Mouse (Mus musculus): ENCODE measurements around the gene Man1c1. TPM values are rescaled to one million over a fixed set of nuclear protein-coding genes. Genes with fewer than 3 reads are reported as not detected.

Man1c1 gene
- polyA plus RNA-seq, 2 experiments from 2014 or later: 1.0 to 1.4 TPM

DNA sequence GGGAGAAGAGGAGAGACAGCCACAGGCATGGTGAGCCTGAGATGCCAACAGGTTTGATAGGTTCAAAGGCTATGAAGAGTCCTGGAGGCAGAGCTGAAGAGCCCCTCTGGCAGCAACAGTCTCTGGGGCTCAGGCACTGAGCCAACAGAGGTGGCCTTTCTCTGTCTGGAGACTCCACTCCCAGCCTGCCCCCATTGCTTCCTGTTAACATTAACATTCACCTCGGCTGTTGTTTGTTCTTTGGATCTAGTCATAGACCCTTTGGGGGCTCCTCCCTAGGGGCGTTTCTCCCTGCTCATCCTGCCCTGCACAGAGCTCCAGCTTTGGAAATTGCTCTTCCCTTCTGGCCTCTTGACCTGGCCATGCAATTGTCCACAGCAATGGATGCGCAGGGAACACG, 20.9 kb upstream of the Man1c1 start:
- ATAC-seq: no peak

DNA sequence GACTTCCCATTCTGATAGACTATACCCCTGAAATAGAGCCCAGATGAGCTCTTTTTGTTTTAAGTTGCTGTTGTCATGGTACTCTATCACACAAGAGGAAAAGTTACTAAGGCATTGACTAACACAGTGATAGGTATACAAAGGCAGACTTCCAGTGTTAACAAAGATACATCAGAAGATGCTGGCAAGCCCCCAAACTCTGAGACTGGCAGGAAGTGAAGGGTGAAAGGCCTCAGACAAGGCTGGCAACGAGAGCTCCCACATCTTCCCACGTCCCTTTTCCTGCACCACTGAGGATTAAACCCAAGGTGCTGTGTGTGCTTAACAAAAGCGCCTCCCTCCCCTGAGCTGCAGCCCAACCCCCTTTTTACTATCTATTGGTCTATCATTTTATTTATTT, 19.2 kb upstream of the Man1c1 start:
- no peak for ATAC-seq

DNA sequence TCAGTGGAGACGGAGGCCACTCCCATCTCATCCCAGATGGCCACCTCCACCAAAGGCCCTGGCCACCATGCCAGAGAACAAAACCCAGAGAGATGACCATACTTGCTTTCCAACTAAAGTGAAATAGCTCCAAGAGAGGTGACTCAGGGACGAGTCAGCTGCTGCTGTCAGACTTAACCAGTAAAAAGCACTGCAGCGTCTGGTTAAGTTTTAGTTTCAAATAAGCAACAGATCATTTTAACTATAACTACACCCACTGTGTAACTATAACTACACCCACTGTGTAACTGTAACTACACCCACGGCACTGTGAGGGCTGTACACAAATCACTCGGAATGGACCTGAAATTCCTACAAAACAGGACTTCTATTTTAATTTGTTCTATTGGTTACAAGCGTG, 17.0 kb upstream of the Man1c1 start:
- ATAC-seq: no peak

DNA sequence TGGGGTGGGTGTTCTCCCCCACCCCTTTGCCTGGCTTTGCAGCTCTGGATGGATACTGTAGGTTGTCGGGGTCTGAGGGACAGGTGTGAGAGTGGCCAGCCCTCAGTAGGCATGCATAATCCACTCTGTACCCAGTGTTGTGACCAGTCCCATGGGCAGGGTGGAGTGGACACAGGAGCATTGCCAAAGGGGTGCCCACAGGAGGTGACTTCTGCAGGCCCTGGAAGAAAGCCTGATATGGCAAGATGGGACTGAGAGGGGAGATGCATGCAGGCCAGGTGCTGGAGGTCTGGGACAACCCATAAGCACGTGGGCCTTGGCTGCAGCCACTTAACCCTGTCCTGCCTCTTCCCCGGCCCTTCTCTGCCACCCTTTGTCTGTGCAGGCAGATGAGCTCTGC, 16.3 kb upstream of the Man1c1 start:
- ATAC-seq: no peak

DNA sequence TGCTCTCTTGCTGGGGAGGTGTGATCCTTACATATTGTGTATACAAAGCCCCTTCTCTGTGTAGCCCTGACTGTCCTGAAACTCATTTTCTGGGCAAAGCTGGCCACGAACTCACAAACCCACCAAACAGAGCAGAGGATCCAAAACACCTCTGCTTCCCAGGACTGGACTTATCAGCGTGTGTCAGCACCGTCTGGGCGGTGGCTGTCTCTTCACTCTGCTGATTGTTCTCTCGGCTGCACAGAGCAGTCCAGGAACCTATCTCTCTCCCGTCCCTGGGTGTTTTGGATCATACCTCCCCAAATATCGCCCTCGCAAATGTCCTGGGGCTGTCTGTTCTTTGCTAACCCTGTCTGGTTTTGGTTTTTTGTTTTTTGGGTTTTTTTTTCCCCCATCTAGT, 15.4 kb upstream of the Man1c1 start:
- no peak for ATAC-seq

DNA sequence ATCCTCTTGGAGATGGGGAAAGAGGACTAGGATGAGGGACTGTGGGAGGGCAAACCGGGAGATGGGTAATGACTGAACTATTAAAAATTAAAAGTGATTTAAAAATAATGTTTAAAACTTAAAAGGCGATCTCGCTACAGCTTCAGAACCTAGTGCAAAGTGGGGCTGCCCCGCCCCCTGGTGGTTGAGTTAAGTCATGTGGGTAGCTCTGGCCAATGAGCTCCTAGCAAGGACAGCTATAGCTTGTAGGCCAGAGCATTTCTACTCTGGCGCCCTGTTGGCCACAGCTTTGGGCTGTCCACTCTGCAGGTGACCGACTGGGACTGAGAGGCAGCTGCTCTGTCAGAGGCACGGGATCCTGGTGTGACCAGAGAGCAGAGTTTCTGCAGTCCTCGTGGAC, 9.8 kb upstream of the Man1c1 start:
- ATAC-seq: peak; percentile 95

DNA sequence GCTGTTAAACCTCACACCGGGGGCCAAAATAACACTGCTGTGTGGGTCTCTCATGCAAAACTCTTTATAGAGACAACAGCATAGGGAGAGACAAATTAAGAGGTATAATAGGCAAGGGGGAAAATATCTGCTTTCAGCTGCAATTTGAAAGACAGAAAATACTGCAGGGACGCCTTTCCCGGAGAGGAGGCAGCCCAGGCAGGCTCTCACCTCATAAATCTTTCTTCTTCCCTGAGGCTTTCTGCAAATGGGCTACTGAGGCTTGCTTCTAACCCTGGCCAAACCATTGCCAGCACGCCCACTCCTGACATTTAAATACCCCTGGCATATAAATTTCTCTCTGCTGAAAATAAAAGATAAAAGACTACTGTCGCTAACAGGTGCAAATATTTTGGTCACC, 1.2 kb upstream of the Man1c1 start:
- no peak for ATAC-seq

DNA sequence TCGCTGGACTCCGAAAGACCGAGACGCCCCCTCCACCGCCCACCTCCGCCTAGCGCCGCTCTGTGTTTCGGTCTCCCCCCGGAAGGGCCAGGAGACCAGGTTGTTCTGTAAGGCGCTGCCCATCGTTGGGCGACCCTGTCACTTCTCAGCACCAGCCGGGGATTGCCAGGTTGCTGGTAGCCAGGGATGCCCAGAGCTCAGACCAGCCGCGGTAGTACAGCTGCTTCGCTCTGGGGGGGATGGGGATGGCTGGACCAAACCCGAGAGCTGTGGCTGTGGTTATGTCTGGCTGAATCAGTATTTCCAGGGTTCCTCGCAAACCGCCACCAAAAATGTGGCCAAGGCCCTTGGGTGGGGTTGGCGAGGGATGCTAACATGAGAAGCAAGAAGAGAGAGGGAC, 500 bp upstream of the Man1c1 start:
- no peak for ATAC-seq

DNA sequence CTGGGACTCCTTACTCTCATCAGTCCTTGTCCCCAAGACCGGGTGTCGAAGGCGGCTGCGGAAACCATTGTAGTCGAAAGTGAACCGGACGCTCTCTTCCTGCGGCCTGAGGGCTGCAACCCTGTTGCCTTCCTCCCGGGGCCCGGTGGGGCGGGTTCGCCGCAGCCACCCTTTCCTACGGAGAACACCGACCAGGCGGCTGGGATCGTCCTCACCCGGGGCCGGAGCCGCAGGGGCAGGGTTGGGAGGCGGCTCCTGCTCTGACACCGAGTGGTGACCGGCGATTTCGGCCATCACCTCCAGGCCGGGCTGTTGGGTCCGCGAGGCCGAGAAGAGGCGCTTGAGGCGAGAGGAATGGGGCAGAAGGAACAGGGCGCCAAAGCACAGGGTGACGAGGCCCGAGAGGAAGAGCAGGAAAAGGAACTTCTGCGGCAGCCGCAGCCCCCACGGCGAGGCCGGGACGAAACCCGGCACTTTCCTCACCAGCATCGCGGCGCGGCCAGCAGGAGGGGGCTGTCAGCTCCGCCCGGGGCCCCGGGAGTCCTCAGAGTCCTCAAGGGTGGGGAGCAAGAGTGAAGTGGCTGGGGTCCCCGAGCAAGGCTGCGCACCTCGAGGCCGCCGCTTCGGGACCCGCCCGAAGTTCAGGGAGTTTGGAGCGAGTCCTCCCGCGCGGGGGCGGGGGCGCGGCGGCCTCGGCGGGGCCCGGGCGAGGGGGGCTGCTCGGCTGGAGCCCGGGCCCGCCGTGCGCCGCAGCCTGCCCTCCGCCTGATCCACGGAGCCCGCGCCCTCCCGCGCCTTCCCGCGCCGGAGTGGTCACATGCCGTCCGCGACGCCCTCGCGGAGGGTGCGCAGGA, 882 bp downstream of the Man1c1 start:
- no peak for ATAC-seq

DNA sequence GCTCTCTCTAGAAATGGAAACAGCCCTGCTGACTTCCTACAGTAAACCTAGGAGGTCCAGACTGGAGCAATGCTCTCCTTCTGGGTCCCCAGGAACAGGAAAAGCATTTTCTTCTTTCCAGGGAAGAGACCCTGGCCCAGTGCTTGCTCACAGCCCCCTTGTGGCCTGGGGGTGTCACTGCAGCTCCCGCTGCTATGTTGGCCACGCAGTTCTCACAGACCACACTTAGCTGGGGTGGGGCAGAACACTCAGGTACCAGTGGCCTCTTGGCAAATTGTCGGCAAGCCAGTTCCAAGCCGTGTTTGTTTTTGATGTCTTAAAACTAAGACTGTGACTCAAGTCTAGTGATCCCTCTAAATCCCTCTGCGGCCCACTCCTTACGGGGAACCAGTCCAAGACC, 2.2 kb downstream of the Man1c1 start:
- no peak for ATAC-seq

DNA sequence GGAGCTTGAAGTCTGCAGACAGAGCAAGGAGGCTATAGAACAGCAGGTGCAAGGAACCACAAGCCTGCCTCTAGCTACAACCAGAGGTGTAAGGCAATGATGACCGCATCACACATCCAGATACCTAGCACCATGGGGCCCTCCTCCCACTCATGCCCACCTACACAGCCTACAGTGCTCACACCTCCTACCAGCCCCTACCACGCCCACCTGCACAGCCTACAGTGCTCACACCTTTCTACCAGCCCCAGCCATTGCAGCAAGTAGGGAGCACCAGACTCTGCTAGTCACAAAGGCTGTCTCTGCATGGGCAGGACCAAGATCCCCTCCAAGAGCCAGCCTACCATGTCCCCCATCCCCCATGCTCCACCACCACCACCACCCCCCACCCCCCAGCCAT, 3.2 kb downstream of the Man1c1 start:
- ATAC-seq: no peak

DNA sequence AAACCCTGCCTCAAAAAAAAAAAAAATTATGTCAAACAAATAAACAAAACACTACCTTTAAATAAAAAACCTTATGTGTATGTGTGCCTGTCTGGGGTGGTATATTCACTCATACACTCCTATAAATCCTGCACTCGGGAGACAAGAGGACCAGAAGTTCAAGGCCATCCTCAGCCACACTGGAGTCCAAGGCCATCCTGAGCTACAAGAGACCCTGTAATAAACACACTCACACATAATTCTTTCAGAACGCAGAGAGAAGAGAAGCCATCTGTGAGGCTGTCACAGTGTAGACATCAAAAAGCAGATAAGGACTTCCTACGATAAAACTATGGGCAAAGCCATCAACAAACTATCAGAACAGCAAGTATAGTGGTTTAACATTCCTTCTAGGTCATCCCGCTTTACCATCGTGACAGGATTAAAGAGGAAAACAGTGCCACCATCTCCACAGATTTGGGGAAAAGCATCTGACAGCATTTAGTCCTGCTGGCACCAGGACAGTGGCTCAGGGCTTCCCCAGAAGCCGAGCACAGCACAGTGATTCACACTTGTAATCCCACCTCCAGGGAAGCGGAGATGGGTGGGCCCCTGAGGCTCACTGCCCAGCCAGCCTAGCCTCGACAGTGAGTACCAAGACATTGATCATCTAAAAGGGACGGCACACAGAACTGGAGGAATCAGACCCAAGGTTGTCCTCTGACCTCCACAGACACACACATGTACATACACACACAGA, 10.7 kb downstream of the Man1c1 start:
- no peak for ATAC-seq

DNA sequence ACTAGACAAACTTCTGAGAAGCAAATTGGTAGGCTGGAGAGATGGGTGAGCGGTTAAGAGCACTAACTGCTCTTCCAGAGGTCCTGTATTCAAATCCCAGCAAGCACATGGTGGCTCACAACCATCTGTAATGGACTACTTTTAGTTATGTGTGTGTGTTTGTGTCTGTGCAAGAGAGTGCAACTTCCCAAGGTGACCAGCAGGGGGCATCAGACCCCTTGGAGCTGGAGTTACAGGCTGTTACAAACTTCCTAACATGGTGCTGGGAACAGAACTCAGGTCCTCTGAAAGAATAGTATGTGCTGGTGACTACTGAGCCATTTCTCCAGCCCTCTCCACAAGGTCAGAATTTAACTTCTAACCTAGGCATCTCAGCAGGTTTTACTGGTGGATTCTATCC, 11.7 kb downstream of the Man1c1 start:
- ATAC-seq: no peak

DNA sequence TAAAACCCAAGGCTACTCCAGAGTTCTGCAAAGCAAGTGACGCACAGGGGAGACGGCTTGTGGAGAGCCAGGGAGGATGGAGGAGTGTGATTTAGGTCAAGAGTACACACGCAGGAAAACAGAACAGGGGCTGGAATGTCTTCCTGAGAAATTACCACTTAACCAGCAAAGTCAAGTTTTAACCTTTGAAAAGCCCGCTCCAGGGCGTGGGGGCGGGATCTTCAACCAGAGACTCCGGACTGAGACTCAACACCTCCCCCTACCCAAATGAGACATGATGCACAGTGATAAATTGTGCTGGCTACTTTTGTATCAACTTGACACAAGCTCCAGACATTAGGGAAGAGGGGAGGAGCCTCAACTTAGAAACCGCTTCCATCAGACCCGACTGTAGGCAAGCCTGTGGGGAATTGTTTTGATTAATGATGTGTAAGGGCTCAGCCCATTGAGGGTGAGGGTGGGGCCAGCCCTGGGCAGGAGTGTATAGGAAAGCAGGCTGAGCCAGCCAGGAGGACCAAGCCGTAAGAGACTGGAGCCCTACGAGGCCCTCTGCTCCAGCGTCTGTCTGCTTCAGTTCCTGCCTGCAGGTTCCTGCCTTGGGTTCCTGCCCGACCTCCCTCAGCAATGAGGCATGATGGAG, 17.9 kb downstream of the Man1c1 start:
- ATAC-seq: no peak

DNA sequence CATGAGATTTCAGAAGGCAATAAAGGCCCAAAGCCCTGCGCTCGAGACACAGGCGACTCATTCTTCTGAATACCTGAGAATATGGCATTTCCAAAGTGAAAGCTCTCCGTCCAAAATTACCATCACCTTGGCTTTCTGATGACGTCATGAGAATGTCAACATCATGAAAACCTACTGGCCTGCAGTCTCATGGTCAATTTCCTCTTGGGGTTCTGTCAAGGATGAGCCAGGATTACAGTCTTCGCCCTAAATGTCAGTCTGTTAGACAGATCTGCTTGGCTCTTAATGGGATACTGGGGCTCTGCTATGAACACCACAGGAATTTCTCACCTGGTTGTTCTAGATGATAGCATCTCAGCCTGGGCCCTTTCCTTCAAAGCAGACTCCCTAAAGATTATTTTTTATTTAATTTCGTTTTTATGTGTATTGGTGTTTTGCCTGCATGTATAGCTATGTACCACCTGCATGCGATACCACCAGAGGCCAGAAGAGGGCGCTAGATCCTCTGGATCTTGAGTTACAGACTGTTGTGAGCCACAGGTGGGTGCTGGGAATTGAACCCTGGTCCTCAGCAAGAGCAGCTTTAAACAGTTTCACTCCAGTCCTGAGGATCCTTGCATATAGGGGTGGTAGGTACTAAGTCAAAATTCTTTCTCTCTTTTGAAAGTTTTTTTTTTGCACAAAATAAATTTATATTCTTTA, 19.3 kb downstream of the Man1c1 start:
- no peak for ATAC-seq

DNA sequence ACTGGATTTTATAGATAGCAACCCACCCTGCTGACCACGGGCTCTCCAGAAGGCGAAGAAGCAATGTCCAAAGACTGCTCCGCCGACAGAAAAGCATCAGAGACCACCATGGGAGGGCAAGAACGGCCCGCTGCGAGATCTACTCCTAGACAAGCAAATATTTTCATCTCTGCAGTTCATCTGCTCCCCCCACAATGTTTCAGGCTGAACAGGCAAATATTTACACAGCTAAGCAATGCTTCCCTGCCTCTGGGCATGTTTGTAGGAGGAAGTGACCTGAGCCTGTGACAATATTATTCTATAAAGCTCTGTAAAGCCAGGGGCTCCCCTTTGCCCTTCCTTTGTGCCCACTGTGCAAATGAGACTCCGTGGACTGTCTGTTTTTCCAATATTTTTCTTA, 20.2 kb downstream of the Man1c1 start:
- ATAC-seq: no peak

DNA sequence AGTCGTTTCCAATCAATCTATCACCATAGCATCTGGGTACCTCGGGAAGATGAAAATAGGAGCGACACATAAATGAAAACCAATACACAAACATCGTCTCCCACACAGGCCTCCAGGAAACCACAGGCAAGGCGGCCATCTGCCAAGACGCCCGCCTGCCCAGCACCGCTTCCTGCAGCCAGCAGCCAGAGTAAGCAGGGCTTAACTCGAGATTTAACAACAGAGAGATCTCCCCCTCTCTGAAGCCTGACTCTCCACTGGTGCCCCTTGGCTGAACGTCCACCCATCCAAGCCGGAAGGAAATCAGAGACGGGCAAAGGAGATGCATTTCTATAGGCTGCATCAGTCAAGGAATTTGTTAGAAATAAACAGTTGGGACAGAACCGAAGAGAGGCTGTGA, 21.1 kb downstream of the Man1c1 start:
- ATAC-seq: no peak

DNA sequence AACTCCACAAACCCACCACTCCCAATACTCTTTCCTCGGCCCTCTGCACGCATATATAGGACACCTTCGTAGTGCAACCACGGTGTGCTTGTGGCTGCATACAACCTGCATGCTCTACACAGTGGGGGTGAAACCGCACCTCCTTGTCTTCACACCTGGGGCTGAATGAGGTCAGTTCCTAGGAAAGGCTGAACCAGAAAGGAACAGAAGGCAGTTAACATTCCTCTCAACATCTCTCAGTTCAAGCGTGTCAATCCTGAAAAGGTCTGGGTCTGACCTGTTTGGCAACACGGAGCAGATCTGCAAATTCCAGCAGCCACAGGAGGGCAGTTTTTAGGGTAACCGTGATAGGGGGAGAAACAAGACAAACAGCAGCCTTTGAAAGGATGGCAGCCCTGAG, 21.7 kb downstream of the Man1c1 start:
- no peak for ATAC-seq

DNA sequence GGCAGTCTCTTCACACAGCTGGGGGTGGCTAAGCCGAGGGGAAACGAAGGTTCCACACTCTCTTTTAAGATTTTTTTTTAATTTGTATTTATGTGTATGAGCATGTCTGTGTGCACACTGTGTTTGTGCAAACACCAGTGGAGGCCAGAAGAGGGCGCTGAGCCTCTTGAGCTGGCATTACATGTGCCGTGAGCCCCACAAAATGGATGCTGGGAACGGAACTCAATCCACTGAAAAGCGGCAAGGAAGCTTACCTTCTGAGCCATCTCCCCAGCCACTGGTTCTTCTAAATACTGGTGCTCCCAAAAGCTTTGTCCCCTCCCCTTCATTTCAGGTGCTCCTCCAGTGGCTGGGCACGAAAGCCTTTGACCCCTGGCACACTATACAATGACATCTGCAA, 22.3 kb downstream of the Man1c1 start:
- no peak for ATAC-seq

DNA sequence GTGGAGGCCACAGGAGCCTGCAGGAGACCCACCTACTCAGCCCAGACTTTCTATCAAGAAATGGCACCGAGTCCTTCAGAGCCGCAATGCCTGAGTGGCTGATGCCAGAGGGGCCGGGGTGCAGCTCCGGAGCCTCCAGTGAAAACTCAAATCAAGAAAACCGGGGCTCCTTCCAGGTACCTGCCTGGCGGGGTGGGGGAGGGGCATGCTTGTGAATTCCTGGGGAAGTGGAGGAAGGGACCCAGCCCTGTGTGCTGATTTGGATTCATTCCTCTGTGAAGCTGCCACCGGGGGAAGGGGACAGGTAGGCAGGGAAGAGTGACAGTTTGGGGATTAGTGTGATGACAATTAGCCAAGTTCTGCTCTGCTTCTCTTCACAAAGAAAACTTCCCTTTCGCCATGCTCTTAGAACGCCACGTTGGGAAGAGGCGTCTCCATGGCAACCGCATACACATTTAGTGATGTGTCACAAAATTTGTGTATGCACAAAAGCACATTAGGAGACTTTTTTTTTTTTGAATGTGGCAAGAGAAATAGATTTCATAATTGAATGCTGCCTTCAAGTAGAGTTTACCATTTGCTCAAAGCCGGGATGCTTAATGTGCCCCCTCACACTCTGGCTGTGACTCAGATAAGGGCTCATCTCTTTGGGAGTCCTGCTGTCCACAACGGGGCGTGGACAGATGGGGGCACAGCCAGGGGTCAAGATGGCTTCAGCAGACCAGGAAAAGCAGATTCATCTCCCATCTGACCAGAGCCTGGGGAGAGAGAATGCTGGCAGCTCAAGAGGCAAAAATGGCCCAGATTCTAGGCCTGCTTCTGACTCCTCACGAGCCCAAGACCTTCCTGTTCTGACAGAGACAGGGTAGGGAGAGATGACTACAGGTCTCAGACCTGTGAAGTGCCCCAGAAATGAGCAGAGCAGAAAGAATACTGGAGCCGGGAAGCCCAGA, 26.3 kb downstream of the Man1c1 start:
- no peak for ATAC-seq

DNA sequence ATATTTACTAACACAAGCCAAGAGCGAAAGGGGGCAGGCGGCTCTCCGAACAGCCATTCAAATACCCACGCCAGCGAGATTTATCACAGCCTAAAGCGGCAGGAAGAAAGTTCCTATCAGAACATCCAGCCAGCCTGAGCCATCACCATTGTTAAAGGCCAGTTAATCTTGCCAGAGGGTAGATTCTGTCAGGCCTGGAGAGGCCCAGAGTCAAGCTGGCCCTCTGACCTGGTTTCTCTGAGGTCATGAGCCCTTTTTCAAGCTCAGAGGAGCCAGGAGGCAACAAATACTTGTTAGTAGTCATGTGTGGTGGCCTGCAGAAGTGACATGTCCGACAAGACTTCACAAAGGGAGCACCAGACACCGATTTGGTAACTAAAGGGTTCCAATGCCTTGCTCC, 28.3 kb downstream of the Man1c1 start:
- ATAC-seq: no peak

DNA sequence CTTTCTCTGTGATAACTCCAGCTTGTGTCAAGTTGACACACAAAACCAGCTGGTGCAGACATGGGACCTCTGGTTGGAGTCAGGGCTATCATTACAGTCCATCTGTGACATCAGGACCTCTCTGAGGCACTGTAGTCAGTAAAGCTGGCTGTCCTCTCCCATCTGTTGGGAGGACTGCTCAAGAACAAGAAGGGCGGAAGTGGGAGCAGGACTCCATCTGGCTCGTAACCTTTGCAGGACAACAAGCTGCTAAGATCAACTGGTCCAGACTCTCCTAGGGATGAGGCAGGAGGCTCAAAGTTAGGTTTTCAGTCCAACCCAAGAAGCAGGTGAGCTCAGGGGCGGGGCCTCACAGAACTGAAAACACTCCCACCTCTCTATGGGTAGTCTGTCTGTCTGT, 29.1 kb downstream of the Man1c1 start:
- ATAC-seq: no peak

All from CD4-positive, CD25-positive, alpha-beta regulatory T cell, adult 4 months (primary cell).